Mouse (Mus musculus) frontal cortex, adult 2 months (tissue): Measurements from ENCODE around the gene Grm4. TPM values are rescaled to one million over a fixed set of nuclear protein-coding genes. Genes with fewer than 3 reads are reported as not detected.

Experiments
- DNase-seq, 2 experiments: peaks; one replicate each; pipeline ENCODE4 v3.0.0; 2022; ENCODE audit warnings: low spot score in 1 of 2; ENCODE audit errors: extremely low spot score in 1 of 2
- polyA plus RNA-seq: library from polyadenylated mRNA; depleted of rRNA; stranded (reverse); fragments of >200 nt; gene quantifications from 2 replicates; pipeline ENCODE4 v1.2.3, GENCODE M21; 2012

Grm4 gene
- polyA plus RNA-seq, 1 experiment: 39.8 TPM

- DNase-seq: no peak
These were observed 66.8 kb downstream of the Grm4 start for GRCm38 (mm10) chr17:27454396-27454795.

- no peak for DNase-seq
These were observed 68.2 kb downstream of the Grm4 start for GRCm38 (mm10) chr17:27453045-27453444.

- DNase-seq: no peak
These were observed 69.4 kb downstream of the Grm4 start for GRCm38 (mm10) chr17:27451787-27452186.

GRCm38 (mm10) chr17:27451216-27451615 is 70.0 kb downstream of the Grm4 start:
- DNase-seq: no peak

- no peak for DNase-seq
These were observed 71.4 kb downstream of the Grm4 start for GRCm38 (mm10) chr17:27449757-27450330.

GRCm38 (mm10) chr17:27448749-27449148 is 72.5 kb downstream of the Grm4 start:
- no peak for DNase-seq

- DNase-seq: no peak
These were observed 75.7 kb downstream of the Grm4 start for GRCm38 (mm10) chr17:27445364-27446075.

GRCm38 (mm10) chr17:27442538-27443113 is 78.6 kb downstream of the Grm4 start:
- DNase-seq: no peak

- DNase-seq: no peak
These were observed 79.4 kb downstream of the Grm4 start for GRCm38 (mm10) chr17:27441778-27442177.

- DNase-seq: no peak
These were observed 85.4 kb downstream of the Grm4 start for GRCm38 (mm10) chr17:27435799-27436198.

- no peak for DNase-seq
These were observed 86.0 kb downstream of the Grm4 start for GRCm38 (mm10) chr17:27435225-27435624.

GRCm38 (mm10) chr17:27434066-27434465 is 87.1 kb downstream of the Grm4 start:
- DNase-seq: no peak

- no peak for DNase-seq
These were observed 88.0 kb downstream of the Grm4 start for GRCm38 (mm10) chr17:27433179-27433680.

- DNase-seq: no peak
These were observed 89.0 kb downstream of the Grm4 start for GRCm38 (mm10) chr17:27432145-27432650.

- no peak for DNase-seq
These were observed 90.0 kb downstream of the Grm4 start for GRCm38 (mm10) chr17:27431049-27431839.

- DNase-seq: no peak
These were observed 91.4 kb downstream of the Grm4 start for GRCm38 (mm10) chr17:27429757-27430156.

GRCm38 (mm10) chr17:27425016-27425415 is 96.2 kb downstream of the Grm4 start:
- DNase-seq: no peak

- DNase-seq: no peak
These were observed 96.8 kb downstream of the Grm4 start for GRCm38 (mm10) chr17:27424356-27424755.

GRCm38 (mm10) chr17:27422726-27423381 is 98.3 kb downstream of the Grm4 start:
- peak; percentile 21 to 55 for DNase-seq

- DNase-seq: no peak
These were observed 98.9 kb downstream of the Grm4 start for GRCm38 (mm10) chr17:27422371-27422725.
